ENCODE assay signal across 8 mouse cellular contexts in the genomic region with DNA sequence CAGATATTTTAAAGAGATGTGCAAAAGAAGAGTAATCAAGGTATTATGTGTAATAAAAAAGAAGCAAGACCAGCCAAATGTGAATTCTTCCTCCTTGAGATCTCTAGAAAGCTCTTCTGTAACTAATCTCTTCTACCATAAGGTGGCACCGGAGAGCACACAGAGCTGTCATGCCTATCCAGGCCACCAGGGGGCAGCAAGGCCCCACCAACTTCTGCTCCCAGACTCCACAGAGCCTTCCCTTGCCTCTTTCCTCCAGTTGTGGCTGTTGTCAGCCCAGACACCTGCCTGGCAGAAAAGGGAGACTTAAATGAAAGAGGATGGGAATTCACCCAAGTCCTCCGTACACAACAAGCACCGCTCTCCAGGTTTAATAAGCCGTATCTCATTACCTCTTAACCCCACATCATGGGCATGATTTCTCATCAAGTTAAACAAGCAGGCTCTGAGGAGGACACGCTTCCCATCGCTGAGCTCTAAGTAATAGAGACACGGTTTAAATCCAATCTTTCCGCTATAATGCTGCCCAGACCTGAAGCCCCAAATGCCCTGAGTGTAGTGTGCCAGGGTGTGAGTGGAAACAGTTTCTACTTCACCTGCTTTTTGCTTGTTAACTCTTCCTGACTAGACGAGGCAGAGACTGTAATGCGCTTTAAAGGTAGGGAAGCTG. TPM values are rescaled to one million over a fixed set of nuclear protein-coding genes. Genes with fewer than 3 reads are reported as not detected.
A peak's percentile ranks its signal among the peaks of the same experiment; 100 is the strongest.
DNase-seq lines count a peak whose midpoint lies in the region.

No protein-coding gene starts in this region.

- peak; percentile 58 for DNase-seq in A20 (ENCODE audit: low read depth, low spot score)
- DNase-seq in T-cell, adult 2 months (ENCODE audit: low spot score) = peak; percentile 37
- peak; percentile 69 to 76 for DNase-seq in cerebellum, postnatal 36 days
- DNase-seq in gastrocnemius, postnatal 10 days = peak; percentile 78
- DNase-seq in kidney, postnatal 36 days = peak; percentile 38 to 74
- DNase-seq in lung, adult 18-20 months = peak; percentile 33 to 38
- peak; percentile 64 for DNase-seq in ovary, postnatal 36 days (ENCODE audit: low spot score)
- DNase-seq in thymus, postnatal 36 days = peak; percentile 32 to 52

RNA-seq across cellular contexts. Expression of a gene that starts 28.1 kb away (rescaled TPM):
- under 1 TPM; 0.21 to 0.23 TPM for total RNA-seq in gastrocnemius, postnatal 10 days (2021)

RNA-seq across cellular contexts. Expression of a gene that starts 39.1 kb away (rescaled TPM):
- 1 to 10 TPM in 1 of 2 experiments, under 1 TPM in 1; 0.92 to 2.0 TPM for total RNA-seq in gastrocnemius, postnatal 10 days (2021)

RNA-seq across cellular contexts. Expression of a gene that starts 42.1 kb away (rescaled TPM):
- total RNA-seq in gastrocnemius, postnatal 10 days (2021) = not detected

RNA-seq across cellular contexts. Expression of a gene that starts 49.2 kb away (rescaled TPM):
- 1 to 10 TPM in 1 of 2 experiments, under 1 TPM in 1; 0.94 to 1.2 TPM for total RNA-seq in gastrocnemius, postnatal 10 days (2021)

Comparison
In these comparisons a context has a peak if more than half of its experiments do, and no peak if none do; other contexts are left out.
1. Peak in every context shown above with its lines: DNase-seq.